In the genomic region with DNA sequence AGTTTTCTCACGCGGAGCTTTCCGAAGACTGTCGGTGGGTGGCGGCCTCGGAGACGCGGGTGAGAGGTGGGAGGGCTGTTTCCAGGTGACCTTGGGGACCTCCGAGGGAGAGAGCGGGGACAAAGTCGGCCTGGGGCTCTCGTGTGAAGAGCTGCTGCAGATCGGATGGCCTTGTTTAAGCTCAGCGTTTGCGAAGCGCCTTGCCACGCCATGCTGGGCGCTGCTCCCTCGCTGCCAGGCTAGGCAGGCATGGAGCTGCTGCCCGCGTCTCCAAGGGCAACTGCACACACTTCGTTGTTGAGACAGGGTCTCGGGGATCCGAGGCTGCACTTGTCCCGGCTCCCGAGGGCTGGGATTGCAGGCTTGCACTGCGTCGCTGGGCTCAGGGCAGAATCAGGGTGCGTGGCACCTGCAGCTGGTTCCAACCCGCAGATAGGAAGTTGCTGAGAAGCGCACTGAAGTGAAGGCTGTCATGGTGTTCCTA, we compare ENCODE assay signal across 8 mouse cellular contexts. TPM values are rescaled to one million over a fixed set of nuclear protein-coding genes. Genes with fewer than 3 reads are reported as not detected.
DNase-seq lines count a peak whose midpoint lies in the region; ATAC-seq and TF ChIP-seq lines count a peak whose summit lies in the region.

A gene (minus strand): TSS at position 434 of the 484 bp plus-strand sequence.

- no peak for ATAC-seq in inflammation-experienced regulatory T-cells, adult 6 months
- peak; percentile 18 for ATAC-seq in megakaryocyte progenitor cell, adult 5-6 weeks (replicated peaks; ENCODE audit: poor library complexity)

- DNase-seq in left cerebral cortex, adult 2 months (ENCODE audit: extremely low spot score in 1 of 2, low spot score in 2 of 2), result no peak
- DNase-seq in left cerebral cortex, adult 11 months (ENCODE audit: low spot score), result no peak
- no peak for DNase-seq in adrenal gland, postnatal 36 days
- no peak for DNase-seq in gastrocnemius, adult 8-10 months (ENCODE audit: low spot score in 2 of 2)
- no peak for DNase-seq in right cerebral cortex, postnatal 25 days
- DNase-seq in spleen, adult 12 weeks (ENCODE audit: low spot score), result no peak

- intact Hi-C loops in left cerebral cortex, adult 2 months (cut with DNase I), result loop anchor here (2.0 kb wide), 3 partner anchors 28 to 1062 kb away; a partner anchor contains a TSS

- H3K27ac ChIP-seq in left cerebral cortex, adult 2 months, result peak within 1 kb of the TSS; percentile 98

- peak within 1 kb of the TSS; percentile 96 for H3K4me3 ChIP-seq in left cerebral cortex, adult 2 months

- no peak; the same call in 1 of the 2 replicates for TF ChIP-seq CTCF in left cerebral cortex, adult 2 months (IDR thresholded peaks at IDR 0.05)

RNA-seq across cellular contexts. Expression of the gene that starts here (rescaled TPM):
- 10 to 100 TPM; 22.2 to 22.8 TPM for total RNA-seq in left cerebral cortex, adult 2 months (2021)
- total RNA-seq in adrenal gland, postnatal 36 days (2021), result 10 to 100 TPM; 29.6 to 36.2 TPM
- total RNA-seq in gastrocnemius, adult 8-10 months (2022), result 10 to 100 TPM; 20.4 to 30.2 (median 26.4) TPM
- 10 to 100 TPM; 15.7 to 24.7 (median 19.4) TPM for polyA plus RNA-seq in inflammation-experienced regulatory T-cells, adult 6 months (2017; shearing (Covaris generic))
- total RNA-seq in megakaryocyte progenitor cell, adult 5-6 weeks (2015), result 53.2 and 53.8 TPM in 2 replicates
- total RNA-seq in megakaryocyte progenitor cell, adult 5-6 weeks (2017), result 21.2 and 27.1 TPM in 2 replicates
